Mouse (Mus musculus) olfactory bulb, adult 2 months (tissue): ENCODE measurements around the gene Ceacam10. TPM values are rescaled to one million over a fixed set of nuclear protein-coding genes. Genes with fewer than 3 reads are reported as not detected.
"Not testable (repeated sequence)": the region's sequence is repeated elsewhere in the genome, so short reads cannot be mapped to it uniquely, and the experiment has no call there.

Experiments used
- H3K27ac ChIP-seq: fragments of 200-500 bp; 2 replicates; pipeline ENCODE4 v1.5.1; 2012; ENCODE audit warnings: low read depth, low read length; ENCODE audit not compliant: insufficient read depth
- H3K4me1 ChIP-seq: fragments of 200-500 bp; 2 replicates; pipeline ENCODE4 v1.6.1; 2012; ENCODE audit warnings: low read length; ENCODE audit not compliant: control insufficient read depth, insufficient read depth
- H3K4me3 ChIP-seq: fragments of 200-500 bp; 2 replicates; pipeline ENCODE4 v1.5.1; 2012; ENCODE audit warnings: mild to moderate bottlenecking, low read depth, low read length, moderate library complexity; ENCODE audit not compliant: insufficient read depth
- CTCF ChIP-seq: fragments of 200-500 bp; IDR thresholded peaks from 2 replicates; pipeline ENCODE4 v1.5.1; 2012; ENCODE audit warnings: low read depth, mild to moderate bottlenecking, low read length, moderate library complexity; ENCODE audit not compliant: insufficient read depth
- POLR2A ChIP-seq: fragments of 200-500 bp; IDR thresholded peaks from 2 replicates; pipeline ENCODE4 v1.6.1; 2012; ENCODE audit warnings: mild to moderate bottlenecking, low read depth, low read length, moderate library complexity; ENCODE audit not compliant: insufficient read depth
- WGBS: fragments of 180-500 bp; shearing (Covaris S2); methylation state at CpG from one replicate; pipeline ENCODE4 v1.1.7; 2018; 5-methylcytosine and 5-hydroxymethylcytosine counted together
- polyA plus RNA-seq: library from polyadenylated mRNA; stranded (reverse); fragments of >200 nt; gene quantifications from 2 replicates; pipeline ENCODE4 v1.2.4, GENCODE M21; 2012; ENCODE audit warnings: low replicate concordance; ENCODE audit not compliant: missing spikeins, insufficient read depth, insufficient read length

Ceacam10 gene
- not detected in 2 replicates for polyA plus RNA-seq

DNA sequence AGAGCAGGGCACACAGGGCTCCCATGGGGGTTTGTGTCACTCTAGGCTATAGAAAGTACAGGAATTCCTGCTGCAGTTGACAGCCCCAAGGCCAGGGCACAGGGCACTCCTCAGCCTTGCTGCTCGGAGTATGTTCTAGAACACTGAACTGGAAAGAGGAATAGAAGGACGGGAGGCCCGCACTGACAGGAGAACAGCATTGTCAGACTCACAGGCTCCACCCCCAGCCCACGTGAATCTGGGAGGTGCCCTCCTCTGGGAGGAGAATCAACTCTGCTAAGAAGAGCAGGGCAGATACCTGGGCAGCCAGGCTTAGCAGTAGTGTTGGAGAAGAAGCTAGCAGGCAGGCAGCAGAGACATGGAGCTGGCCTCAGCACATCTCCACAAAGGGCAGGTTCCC is at the start of gene Ceacam10:
TSS of gene Ceacam10 (plus strand) at position 289 of the 400 bp plus-strand sequence.
- H3K27ac ChIP-seq, H3K4me1 ChIP-seq, H3K4me3 ChIP-seq: not testable (repeated sequence)
- WGBS, result 50% methylated on average over 4 of the region's 4 CpGs

DNA sequence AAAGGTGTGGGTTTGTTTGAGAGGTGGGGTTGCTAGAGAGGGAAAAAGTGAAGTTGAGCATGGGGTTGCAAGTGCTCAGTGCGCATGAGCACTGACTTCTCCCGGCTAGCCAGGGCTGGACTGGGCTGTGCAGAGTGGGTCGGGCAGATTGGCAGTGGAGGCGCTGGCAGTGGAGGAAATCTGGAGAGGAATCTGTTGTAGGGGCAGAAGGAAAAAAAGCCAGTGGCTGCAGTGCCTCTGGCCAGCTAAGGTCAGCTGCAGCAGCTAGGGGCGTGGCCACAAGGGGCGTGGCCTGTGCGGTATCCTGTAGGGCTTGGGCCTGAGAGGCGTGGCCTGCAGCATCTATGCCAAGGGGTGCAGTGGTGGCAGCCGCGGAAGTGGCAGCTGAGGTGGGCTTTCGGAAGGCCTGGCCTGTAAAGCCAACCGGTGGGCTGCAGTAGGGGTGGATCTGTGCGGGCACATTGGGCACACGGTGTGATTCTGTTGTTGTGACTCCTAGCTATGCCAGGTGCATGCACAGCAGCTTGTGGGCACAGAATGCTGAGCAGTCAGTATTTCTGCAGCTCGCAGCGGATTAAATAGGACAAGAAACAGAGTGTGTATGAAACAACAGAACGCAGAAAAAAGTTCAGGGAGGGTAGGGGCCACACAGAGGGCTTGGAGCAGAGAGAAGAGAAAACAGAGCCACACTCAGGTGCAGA is 40.9 kb upstream of the Ceacam10 start:
- 16% methylated on average over 17 of the region's 17 CpGs for WGBS
- no peak overlapping the region for H3K4me3 ChIP-seq

DNA sequence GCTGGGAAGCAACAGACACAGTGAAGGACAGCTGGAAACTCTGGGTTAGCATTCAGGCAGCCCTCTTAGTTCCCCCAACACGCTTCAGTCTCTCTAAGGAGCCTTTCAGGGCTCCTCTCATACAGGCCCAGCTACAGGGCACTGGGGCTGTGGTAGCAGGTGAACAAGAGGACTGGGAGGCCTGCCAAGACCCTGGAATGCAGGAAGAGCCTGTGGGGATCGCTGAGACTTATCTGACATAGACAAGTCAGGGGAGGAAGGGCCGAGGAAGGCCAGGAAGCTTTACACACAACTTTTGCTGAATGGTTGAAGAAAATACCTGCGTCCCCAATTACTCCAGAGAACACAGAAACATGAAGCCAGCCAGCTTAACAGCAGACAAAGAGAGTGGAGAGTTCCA is 26.3 kb upstream of the Ceacam10 start:
- Histone ChIP-seq H3K27ac (no peak overlapping the region), H3K4me1 (no peaks in the 10 kb centered on the region; the same call in 1 of the 2 replicates), H3K4me3 (no peak overlapping the region)
- TF ChIP-seq POLR2A, result no peak
- TF ChIP-seq CTCF, result no peak
- WGBS, result 40% methylated on average over 4 of the region's 4 CpGs

More for the DNA sequence above, 40.9 kb upstream of the Ceacam10 start:
- TF ChIP-seq CTCF (no peak), POLR2A (no peak)
- H3K4me1 ChIP-seq, result peaks cover 7% of the 10 kb centered on the region; the same call in 1 of the 2 replicates
- no peak overlapping the region for H3K27ac ChIP-seq

DNA sequence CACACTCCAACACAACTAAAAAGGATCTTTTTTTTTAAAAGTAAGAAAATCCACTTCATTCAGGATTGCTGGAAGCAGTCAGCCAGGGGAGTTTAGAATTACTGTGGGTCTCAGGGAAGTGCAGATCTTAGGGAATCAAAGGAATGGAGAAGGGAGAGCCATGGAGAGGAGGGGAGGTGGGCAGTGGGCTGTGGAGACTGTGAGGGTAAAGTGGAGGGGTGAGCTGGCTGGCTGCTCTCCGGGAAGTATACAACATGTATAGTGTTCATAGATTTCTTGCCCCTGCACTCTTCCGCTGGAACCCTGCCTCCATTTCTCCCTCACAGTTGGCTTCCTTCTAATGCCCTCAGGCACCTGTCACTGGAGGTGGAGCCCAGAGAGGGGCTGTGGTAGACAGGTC is 25.4 kb upstream of the Ceacam10 start:
- WGBS, result 88% methylated on average over 2 of the region's 2 CpGs
- Histone ChIP-seq H3K4me1 (no peaks in the 10 kb centered on the region), H3K27ac (no peak overlapping the region), H3K4me3 (no peak overlapping the region)
- TF ChIP-seq CTCF (no peak), POLR2A (no peak)

DNA sequence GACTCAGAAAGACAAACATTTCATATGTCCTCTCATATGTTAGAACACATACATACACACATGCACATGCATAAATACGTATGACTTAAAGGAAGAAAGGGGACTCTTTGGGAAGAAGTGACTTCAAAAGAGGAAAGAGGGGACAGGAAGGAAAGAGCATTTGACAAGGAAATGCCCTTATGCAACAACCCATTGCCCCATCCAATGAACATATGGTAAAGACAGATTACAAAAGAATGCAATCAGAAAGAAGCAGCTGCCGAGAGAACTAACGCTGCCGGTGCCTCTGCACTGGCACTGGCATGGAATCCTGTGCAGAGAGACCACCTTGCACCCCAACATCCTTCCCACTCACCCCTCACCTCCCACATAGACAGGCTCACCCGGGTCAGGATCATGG is 23.5 kb upstream of the Ceacam10 start:
- no peak for TF ChIP-seq CTCF
- no peak for TF ChIP-seq POLR2A
- WGBS, result 85% methylated on average over 5 of the region's 5 CpGs
- Histone ChIP-seq H3K4me1 (no peaks in the 10 kb centered on the region), H3K27ac (no peak overlapping the region), H3K4me3 (no peak overlapping the region)

DNA sequence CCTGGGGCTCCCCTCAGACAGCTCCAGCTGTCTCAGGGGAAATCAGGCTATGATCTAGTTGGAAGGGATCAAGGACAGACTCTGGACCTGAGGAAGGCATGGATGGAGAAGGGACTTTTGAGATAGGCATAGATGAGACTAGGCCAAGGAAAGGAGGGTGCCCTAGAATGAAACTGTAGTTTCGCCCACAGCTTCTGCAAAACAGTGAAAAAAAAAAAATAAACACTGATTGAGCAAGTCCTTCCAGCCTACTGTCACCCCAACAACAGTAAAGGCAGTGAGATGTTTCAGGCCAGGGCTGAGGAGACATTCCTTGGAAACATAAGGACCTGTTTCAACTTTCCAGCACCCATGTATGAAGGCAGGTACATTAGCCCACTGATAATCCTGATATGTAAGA is 18.5 kb upstream of the Ceacam10 start:
- H3K4me1 ChIP-seq, result no peaks in the 10 kb centered on the region
- no peak overlapping the region for H3K27ac ChIP-seq
- no peak overlapping the region for H3K4me3 ChIP-seq
- TF ChIP-seq POLR2A (no peak), CTCF (no peak)
- 97% methylated on average over 1 of the region's 1 CpGs for WGBS

DNA sequence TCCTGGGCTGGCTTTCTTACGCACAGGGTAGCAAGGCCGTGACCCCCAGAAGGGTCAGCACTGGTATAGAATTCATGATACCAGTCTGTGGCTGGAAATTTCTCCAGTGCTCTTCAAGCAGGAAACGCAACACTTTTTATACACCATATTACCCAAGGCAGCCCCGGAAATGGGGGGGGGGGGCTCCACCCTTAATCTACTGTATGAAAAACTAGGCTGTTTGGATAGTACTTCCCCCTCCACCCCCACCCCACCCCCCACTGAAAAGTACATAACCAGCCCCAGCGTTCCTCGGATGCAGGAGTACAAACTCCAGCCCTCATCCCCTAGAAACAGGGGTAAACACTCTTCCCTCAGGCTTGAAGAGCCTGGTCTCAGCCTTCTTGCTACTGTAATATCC is 16.8 kb upstream of the Ceacam10 start, which contains the start of gene Cd177:
TSS of gene Cd177 (minus strand) at position 101 of the 400 bp plus-strand sequence.
- 83% methylated on average over 6 of the region's 6 CpGs for WGBS
- Histone ChIP-seq H3K4me3 (no peak within 1 kb of the TSS), H3K27ac (no peak within 1 kb of the TSS), H3K4me1 (no peaks in the 10 kb centered on the region)
- TF ChIP-seq POLR2A, result no peak

DNA sequence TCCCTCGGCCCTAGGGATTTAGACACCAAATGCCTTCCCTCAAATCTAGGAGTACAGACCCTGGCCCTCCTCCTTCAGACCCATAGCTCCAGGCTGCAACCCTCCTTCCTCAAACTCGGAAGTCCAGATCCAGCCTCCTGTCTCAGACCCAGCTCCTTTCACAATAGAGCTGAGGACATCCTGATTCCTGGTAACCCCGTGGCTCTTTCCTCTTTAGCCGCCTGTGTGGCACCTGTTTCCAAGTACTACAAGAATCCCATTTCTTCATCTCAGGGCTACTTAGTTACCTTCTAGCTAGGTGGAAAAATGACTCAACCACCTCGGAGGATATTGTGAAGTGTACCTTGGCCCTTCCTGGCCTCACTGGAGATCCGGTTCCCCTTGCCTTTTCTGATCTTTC is 15.8 kb upstream of the Ceacam10 start:
- Histone ChIP-seq H3K4me3 (no peak overlapping the region), H3K27ac (no peak overlapping the region), H3K4me1 (no peaks in the 10 kb centered on the region)
- WGBS, result 81% methylated on average over 6 of the region's 6 CpGs
- TF ChIP-seq POLR2A (no peak), CTCF (no peak)

DNA sequence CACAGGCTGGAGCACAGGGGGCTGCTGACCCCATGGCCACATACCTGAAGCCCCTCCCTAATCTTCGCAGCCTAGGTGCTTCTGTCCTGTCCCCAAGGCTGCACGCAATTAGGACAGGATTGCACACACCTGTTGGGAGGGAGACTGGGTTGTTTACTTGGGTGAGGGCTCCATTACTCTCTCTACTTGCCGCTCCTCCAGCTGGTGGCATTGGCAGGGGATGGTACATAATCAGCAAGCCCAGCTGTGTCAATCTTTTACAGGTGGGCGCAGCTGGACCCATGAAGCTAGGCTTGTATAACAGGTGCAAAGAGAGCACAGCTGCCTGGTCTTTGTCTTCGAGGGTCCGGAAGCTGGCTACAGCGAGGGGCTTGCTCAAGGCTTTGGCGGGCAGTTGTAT is 14.4 kb upstream of the Ceacam10 start:
- TF ChIP-seq POLR2A (no peak), CTCF (no peak)
- 93% methylated on average over 8 of the region's 8 CpGs for WGBS
- no peaks in the 10 kb centered on the region for H3K4me1 ChIP-seq
- H3K27ac ChIP-seq, result no peak overlapping the region
- no peak overlapping the region for H3K4me3 ChIP-seq

DNA sequence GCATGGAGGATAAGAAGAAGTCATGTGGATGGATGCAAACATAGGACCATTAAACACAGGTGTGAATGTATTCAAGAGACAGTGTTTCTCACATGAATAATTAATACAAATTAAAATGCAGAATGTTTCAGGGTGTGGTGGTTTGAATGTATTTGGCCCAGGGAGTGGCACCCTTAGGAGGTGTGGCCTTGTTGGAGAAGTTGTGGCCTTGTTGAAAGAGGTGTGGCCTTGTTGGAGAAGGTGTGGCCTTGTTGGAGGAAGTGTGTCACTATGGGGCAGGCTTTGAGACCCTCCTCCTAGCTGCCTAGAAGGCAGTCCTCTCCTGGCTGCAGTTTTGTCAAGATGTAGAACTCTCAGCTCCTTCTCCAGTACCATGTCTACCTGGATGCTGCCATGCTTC is 5.6 kb upstream of the Ceacam10 start:
- Histone ChIP-seq H3K4me1 (no peaks in the 10 kb centered on the region; the same call in 1 of the 2 replicates), H3K4me3 (no peak overlapping the region), H3K27ac (no peak overlapping the region)
- TF ChIP-seq POLR2A (no peak), CTCF (no peak)
